Mouse (Mus musculus) midbrain, embryonic 15.5 days (tissue): ENCODE data around the gene Thsd4. TPM values are rescaled to one million over a fixed set of nuclear protein-coding genes. Genes with fewer than 3 reads are reported as not detected.
"Not testable (repeated sequence)": the region's sequence is repeated elsewhere in the genome, so short reads cannot be mapped to it uniquely, and the experiment has no call there.

Experiments used
- ATAC-seq: fragments of 200-750 bp; cut with Nextera tagmentation; replicated peaks from 2 replicates; pipeline ENCODE4 v1.8.0; 2017; ENCODE audit warnings: moderate TSS enrichment
- H3K27ac ChIP-seq: fragments of 300-500 bp; sonication (generic); 2 replicates; pipeline ENCODE4 v1.5.1; 2015; ENCODE audit warnings: mild to moderate bottlenecking, inconsistent platforms
- H3K27me3 ChIP-seq: fragments of 300-500 bp; sonication (generic); replicated peaks from 2 replicates; pipeline ENCODE4 v1.6.1; 2015; ENCODE audit warnings: inconsistent platforms
- H3K36me3 ChIP-seq: fragments of 300-500 bp; sonication (generic); replicated peaks from 2 replicates; pipeline ENCODE4 v1.6.1; 2015; ENCODE audit warnings: inconsistent platforms
- H3K4me1 ChIP-seq: fragments of 300-500 bp; sonication (generic); 2 replicates; pipeline ENCODE4 v1.6.1; 2015; ENCODE audit warnings: inconsistent platforms
- H3K4me2 ChIP-seq: fragments of 300-500 bp; sonication (generic); 2 replicates; pipeline ENCODE4 v1.6.1; 2015; ENCODE audit warnings: inconsistent platforms, mild to moderate bottlenecking, moderate library complexity
- H3K4me3 ChIP-seq: fragments of 300-500 bp; sonication (generic); 2 replicates; pipeline ENCODE4 v1.5.1; 2015; ENCODE audit warnings: mild to moderate bottlenecking, inconsistent platforms
- H3K9ac ChIP-seq: fragments of 300-500 bp; sonication (generic); 2 replicates; pipeline ENCODE4 v1.6.1; 2015; ENCODE audit warnings: mild to moderate bottlenecking, inconsistent platforms
- H3K9me3 ChIP-seq: fragments of 300-500 bp; sonication (generic); 2 replicates; pipeline ENCODE4 v1.6.1; 2016; ENCODE audit warnings: inconsistent platforms
- WGBS: fragments of 180-500 bp; shearing (Covaris S2); methylation state at CpG from one replicate; pipeline ENCODE4 v1.1.7; 2015; ENCODE audit warnings: mixed read lengths; 5-methylcytosine and 5-hydroxymethylcytosine counted together
- polyA plus RNA-seq: library from polyadenylated mRNA; unstranded; fragments of >200 nt; fragmentation: Nextera tagmentation; extraction: Ambion mirVana; gene quantifications from 2 replicates; pipeline ENCODE4 v1.2.1, GENCODE M21; 2015

Gene Thsd4
- polyA plus RNA-seq, 1 experiment from 2014 or later, result 6.4 TPM

GRCm38 (mm10) chr9:59991407-59991806, 530.4 kb downstream of the Thsd4 start:
- Histone ChIP-seq H3K9ac (no peak overlapping the region), H3K27me3 (no peaks in the 10 kb centered on the region), H3K9me3 (no peaks in the 10 kb centered on the region), H3K27ac (no peak overlapping the region), H3K4me1 (no peaks in the 10 kb centered on the region), H3K36me3 (no peaks in the 10 kb centered on the region), H3K4me3 (no peak overlapping the region), H3K4me2 (no peak overlapping the region)
- no peak for ATAC-seq
- 85% methylated on average over 5 of the region's 5 CpGs for whole genome bisulfite sequencing

- Histone ChIP-seq H3K9me3 (no peaks in the 10 kb centered on the region), H3K27ac (no peak overlapping the region), H3K4me2 (no peak overlapping the region), H3K4me1 (no peaks in the 10 kb centered on the region), H3K27me3 (no peaks in the 10 kb centered on the region), H3K4me3 (no peak overlapping the region), H3K9ac (no peak overlapping the region), H3K36me3 (no peaks in the 10 kb centered on the region)
- WGBS, result 3% methylated on average over 1 of the region's 1 CpGs
- no peak for ATAC-seq
These were observed 532.0 kb downstream of the Thsd4 start for GRCm38 (mm10) chr9:59989864-59990263.

- ATAC-seq, result no peak
- 65% methylated on average over 3 of the region's 3 CpGs for WGBS
These were observed 535.8 kb downstream of the Thsd4 start for GRCm38 (mm10) chr9:59985900-59986572.

GRCm38 (mm10) chr9:59981116-59981515, 540.7 kb downstream of the Thsd4 start:
- Histone ChIP-seq H3K27ac (no peak overlapping the region), H3K36me3 (no peaks in the 10 kb centered on the region), H3K4me1 (no peaks in the 10 kb centered on the region), H3K9ac (no peak overlapping the region), H3K4me3 (no peak overlapping the region), H3K27me3 (no peaks in the 10 kb centered on the region), H3K4me2 (no peak overlapping the region), H3K9me3 (no peaks in the 10 kb centered on the region)
- ATAC-seq, result no peak
- whole genome bisulfite sequencing, result 31% methylated on average over 2 of the region's 2 CpGs

More at GRCm38 (mm10) chr9:59985900-59986572, 535.8 kb downstream of the Thsd4 start:
- Histone ChIP-seq H3K27me3 (no peaks in the 10 kb centered on the region), H3K36me3 (no peaks in the 10 kb centered on the region), H3K4me3 (no peak overlapping the region), H3K9ac (no peak overlapping the region), H3K9me3 (no peaks in the 10 kb centered on the region), H3K4me2 (no peak overlapping the region), H3K4me1 (no peaks in the 10 kb centered on the region), H3K27ac (no peak overlapping the region)

GRCm38 (mm10) chr9:59971263-59971662, 550.6 kb downstream of the Thsd4 start:
- WGBS, result 65% methylated on average over 4 of the region's 4 CpGs
- Histone ChIP-seq H3K9me3 (no peaks in the 10 kb centered on the region), H3K27me3 (no peaks in the 10 kb centered on the region), H3K9ac (no peak overlapping the region), H3K4me1 (no peaks in the 10 kb centered on the region), H3K27ac (no peak overlapping the region), H3K4me3 (no peak overlapping the region), H3K4me2 (no peak overlapping the region), H3K36me3 (no peaks in the 10 kb centered on the region)
- ATAC-seq, result no peak

- Histone ChIP-seq H3K9ac (no peak overlapping the region), H3K9me3 (no peaks in the 10 kb centered on the region), H3K4me2 (no peak overlapping the region), H3K27me3 (no peaks in the 10 kb centered on the region), H3K4me1 (no peaks in the 10 kb centered on the region), H3K27ac (no peak overlapping the region), H3K36me3 (no peaks in the 10 kb centered on the region), H3K4me3 (no peak overlapping the region)
- ATAC-seq, result no peak
- 27% methylated on average over 6 of the region's 6 CpGs for WGBS
These were observed 552.5 kb downstream of the Thsd4 start for GRCm38 (mm10) chr9:59969383-59969782.

- no peak overlapping the region for H3K9ac ChIP-seq
- no peaks in the 10 kb centered on the region for H3K4me1 ChIP-seq
- H3K27me3 ChIP-seq, result no peaks in the 10 kb centered on the region
- H3K27ac ChIP-seq, result no peak overlapping the region
- ATAC-seq, result no peak
- H3K36me3 ChIP-seq, result no peaks in the 10 kb centered on the region
- no peaks in the 10 kb centered on the region for H3K9me3 ChIP-seq
- H3K4me2 ChIP-seq, result no peak overlapping the region
- H3K4me3 ChIP-seq, result no peak overlapping the region
- 88% methylated on average over 10 of the region's 10 CpGs for WGBS
These were observed 556.8 kb downstream of the Thsd4 start for GRCm38 (mm10) chr9:59965046-59965445.

- H3K27ac ChIP-seq, result no peak overlapping the region
- no peaks in the 10 kb centered on the region for H3K9me3 ChIP-seq
- no peaks in the 10 kb centered on the region for H3K36me3 ChIP-seq
- no peak overlapping the region for H3K4me3 ChIP-seq
- no peaks in the 10 kb centered on the region for H3K4me1 ChIP-seq
- WGBS, result 67% methylated on average over 3 of the region's 3 CpGs
- ATAC-seq, result no peak
- H3K27me3 ChIP-seq, result no peaks in the 10 kb centered on the region
- H3K4me2 ChIP-seq, result no peak overlapping the region
- H3K9ac ChIP-seq, result no peak overlapping the region
These were observed 557.5 kb downstream of the Thsd4 start for GRCm38 (mm10) chr9:59964367-59964766.

- Histone ChIP-seq H3K4me3 (no peak overlapping the region), H3K9me3 (no peaks in the 10 kb centered on the region), H3K36me3 (no peaks in the 10 kb centered on the region), H3K27ac (no peak overlapping the region), H3K4me1 (no peaks in the 10 kb centered on the region), H3K27me3 (no peaks in the 10 kb centered on the region), H3K9ac (no peak overlapping the region), H3K4me2 (no peak overlapping the region)
- ATAC-seq, result no peak
- 58% methylated on average over 14 of the region's 14 CpGs for WGBS
These were observed 560.5 kb downstream of the Thsd4 start for GRCm38 (mm10) chr9:59961201-59961955.

GRCm38 (mm10) chr9:59960559-59960958, 561.3 kb downstream of the Thsd4 start, which contains the start of gene Nr2e3:
Gene Nr2e3 (minus strand): TSS chr9:59960659.
- Histone ChIP-seq H3K4me2 (no peak within 1 kb of the TSS), H3K36me3 (no peaks in the 10 kb centered on the region), H3K27ac (no peak within 1 kb of the TSS), H3K9me3 (no peaks in the 10 kb centered on the region), H3K4me1 (no peaks in the 10 kb centered on the region), H3K27me3 (no peaks in the 10 kb centered on the region), H3K9ac (no peak within 1 kb of the TSS), H3K4me3 (no peak within 1 kb of the TSS)
- WGBS, result 90% methylated on average over 10 of the region's 10 CpGs
- ATAC-seq, result no peak

- no peaks in the 10 kb centered on the region for H3K4me1 ChIP-seq
- H3K36me3 ChIP-seq, result no peaks in the 10 kb centered on the region
- H3K9me3 ChIP-seq, result no peaks in the 10 kb centered on the region
- 3% methylated on average over 8 of the region's 8 CpGs for WGBS
- H3K27me3 ChIP-seq, result no peaks in the 10 kb centered on the region
- H3K9ac ChIP-seq, result no peak overlapping the region
- H3K27ac ChIP-seq, result no peak overlapping the region
- no peak overlapping the region for H3K4me3 ChIP-seq
- ATAC-seq, result no peak
- H3K4me2 ChIP-seq, result no peak overlapping the region
These were observed 562.6 kb downstream of the Thsd4 start for GRCm38 (mm10) chr9:59959276-59959675.

GRCm38 (mm10) chr9:59958115-59958514, 563.7 kb downstream of the Thsd4 start:
- not testable (repeated sequence) for ATAC-seq, H3K4me1 ChIP-seq, H3K9ac ChIP-seq, H3K27me3 ChIP-seq, H3K4me3 ChIP-seq, H3K4me2 ChIP-seq, H3K27ac ChIP-seq, H3K36me3 ChIP-seq, H3K9me3 ChIP-seq
- 59% methylated on average over 1 of the region's 1 CpGs for WGBS

GRCm38 (mm10) chr9:59956496-59956895, 565.4 kb downstream of the Thsd4 start:
- WGBS, result 46% methylated on average over 6 of the region's 6 CpGs
- Histone ChIP-seq H3K4me1 (no peaks in the 10 kb centered on the region), H3K4me3 (no peak overlapping the region), H3K4me2 (no peak overlapping the region), H3K9ac (no peak overlapping the region), H3K27me3 (no peaks in the 10 kb centered on the region), H3K36me3 (no peaks in the 10 kb centered on the region), H3K27ac (no peak overlapping the region), H3K9me3 (no peaks in the 10 kb centered on the region)
- ATAC-seq, result no peak
